Mouse (Mus musculus) layer of hippocampus, adult 2 months (tissue): ENCODE results near the gene U2af2. TPM values are rescaled to one million over a fixed set of nuclear protein-coding genes. Genes with fewer than 3 reads are reported as not detected.
"Not testable (repeated sequence)": the region's sequence is repeated elsewhere in the genome, so short reads cannot be mapped to it uniquely, and the experiment has no call there.

ENCODE experiments used
- DNase-seq, 2 experiments: peaks; one replicate each; pipeline ENCODE4 v3.0.0; 2022; ENCODE audit warnings: low spot score in 2 of 2
- H3K27ac ChIP-seq: fragments of 200-600 bp; 2 replicates; pipeline ENCODE4 v1.8.1; 2022
- H3K4me3 ChIP-seq: fragments of 200-600 bp; 2 replicates; pipeline ENCODE4 v1.8.1; 2022; ENCODE audit warnings: mild to moderate bottlenecking
- CTCF ChIP-seq: fragments of 200-600 bp; conservative IDR thresholded peaks from 2 replicates; pipeline ENCODE4 v1.8.1; 2022; ENCODE audit warnings: antibody characterized with exemption, mild to moderate bottlenecking, moderate library complexity
- total RNA-seq, 2 experiments: library from RNA; stranded (reverse); gene quantifications; 2 replicates each; pipeline ENCODE4 v1.2.3; 2021

U2af2 gene
- total RNA-seq, 2 experiments from 2014 or later, result 185 to 192 TPM

GRCm38 (mm10) chr7:5060944-5061773, 784 bp upstream of the U2af2 start:
- peak overlapping the region; percentile 79 for H3K4me3 ChIP-seq
- DNase-seq, result peak; percentile 98 to 100
- TF ChIP-seq CTCF, result peak; percentile 77

GRCm38 (mm10) chr7:5062360-5063001, 538 bp downstream of the U2af2 start:
- peak overlapping the region; percentile 79 for H3K4me3 ChIP-seq
- TF ChIP-seq CTCF, result no peak
- H3K27ac ChIP-seq, result peak overlapping the region; percentile 100
- DNase-seq, result peak in 1 of 2 experiments; percentile 66

More at GRCm38 (mm10) chr7:5060944-5061773, 784 bp upstream of the U2af2 start:
- H3K27ac ChIP-seq, result peak overlapping the region; percentile 100

- no peak for DNase-seq
- TF ChIP-seq CTCF, result no peak
- no peak overlapping the region for H3K27ac ChIP-seq
- H3K4me3 ChIP-seq, result no peak overlapping the region
Measured at GRCm38 (mm10) chr7:5064886-5065285, 2.9 kb downstream of the U2af2 start.

GRCm38 (mm10) chr7:5073586-5073985, 11.6 kb downstream of the U2af2 start:
- H3K27ac ChIP-seq, result no peak overlapping the region
- TF ChIP-seq CTCF, result no peak

GRCm38 (mm10) chr7:5074984-5075383, 13.0 kb downstream of the U2af2 start:
- no peak for TF ChIP-seq CTCF
- no peak for DNase-seq
- no peak overlapping the region for H3K27ac ChIP-seq
- H3K4me3 ChIP-seq, result no peak overlapping the region

More at GRCm38 (mm10) chr7:5073586-5073985, 11.6 kb downstream of the U2af2 start:
- no peak overlapping the region for H3K4me3 ChIP-seq
- no peak for DNase-seq

- TF ChIP-seq CTCF, result no peak
- H3K4me3 ChIP-seq, result no peak overlapping the region
- H3K27ac ChIP-seq, result no peak overlapping the region
- DNase-seq, result no peak
Measured at GRCm38 (mm10) chr7:5076931-5077330, 15.0 kb downstream of the U2af2 start.

GRCm38 (mm10) chr7:5079365-5080009, 17.5 kb downstream of the U2af2 start:
- DNase-seq, result not testable (repeated sequence)
- H3K27ac ChIP-seq, result peak overlapping the region; percentile 93
- H3K4me3 ChIP-seq, result peak overlapping the region; percentile 83

- peak; percentile 97 to 98 for DNase-seq
- H3K4me3 ChIP-seq, result peak within 1 kb of the TSS; percentile 83
- TF ChIP-seq CTCF, result no peak
- peak within 1 kb of the TSS; percentile 93 for H3K27ac ChIP-seq
Measured at GRCm38 (mm10) chr7:5080010-5080751, 18.2 kb downstream of the U2af2 start, which contains the start of gene Epn1. TSS of gene Epn1 (plus strand) at chr7:5080235.

- peak overlapping the region; percentile 83 for H3K4me3 ChIP-seq
- H3K27ac ChIP-seq, result peak overlapping the region; percentile 93
- no peak for DNase-seq
- TF ChIP-seq CTCF, result no peak
Measured at GRCm38 (mm10) chr7:5080815-5081214, 18.9 kb downstream of the U2af2 start.

GRCm38 (mm10) chr7:5081241-5081640, 19.3 kb downstream of the U2af2 start:
- TF ChIP-seq CTCF, result peak; percentile 45
- Histone ChIP-seq H3K27ac (peak overlapping the region; percentile 93), H3K4me3 (peak overlapping the region; percentile 83)
- no peak for DNase-seq

- no peak for TF ChIP-seq CTCF
- DNase-seq, result no peak
- peak overlapping the region; percentile 83 for H3K4me3 ChIP-seq
- H3K27ac ChIP-seq, result 0 out of 2 replicates have a peak overlapping the region, but pooled peaks have one; percentile 1
Measured at GRCm38 (mm10) chr7:5081939-5082338, 20.0 kb downstream of the U2af2 start.

- no peak overlapping the region for H3K27ac ChIP-seq
- TF ChIP-seq CTCF, result no peak
- DNase-seq, result no peak
- H3K4me3 ChIP-seq, result no peak overlapping the region
Measured at GRCm38 (mm10) chr7:5083325-5084105, 21.6 kb downstream of the U2af2 start.
